Mouse (Mus musculus) forelimb bud, embryonic 11.5 days (tissue): ENCODE measurements around the gene Dolpp1.
"Not testable (repeated sequence)": the region's sequence is repeated elsewhere in the genome, so short reads cannot be mapped to it uniquely, and the experiment has no call there.

Experiments
- DNase-seq: peaks from one replicate; pipeline ENCODE4 v3.0.0-alpha.2; 2012; ENCODE audit warnings: low read depth, low spot score

Gene Dolpp1

GRCm38 (mm10) chr2:30409454-30410176, 17.6 kb downstream of the Dolpp1 start:
- DNase-seq, result no peak

- no peak for DNase-seq
These were observed 21.3 kb downstream of the Dolpp1 start for GRCm38 (mm10) chr2:30413038-30413973.

GRCm38 (mm10) chr2:30414101-30414500, 22.0 kb downstream of the Dolpp1 start:
- DNase-seq, result no peak

- no peak for DNase-seq
These were observed 22.6 kb downstream of the Dolpp1 start for GRCm38 (mm10) chr2:30414681-30415080.

GRCm38 (mm10) chr2:30415157-30415935, 23.3 kb downstream of the Dolpp1 start, which contains the start of gene Crat:
Gene Crat (minus strand): TSS chr2:30415813.
- DNase-seq, result peak; percentile 74

- DNase-seq, result peak; percentile 92
These were observed 24.0 kb downstream of the Dolpp1 start, which contains the start of gene Ptpa for GRCm38 (mm10) chr2:30415936-30416648. Gene Ptpa (plus strand): TSS chr2:30416039.

GRCm38 (mm10) chr2:30416649-30416965, 24.6 kb downstream of the Dolpp1 start:
- DNase-seq, result peak; percentile 20

GRCm38 (mm10) chr2:30417154-30417553, 25.1 kb downstream of the Dolpp1 start:
- not testable (repeated sequence) for DNase-seq

GRCm38 (mm10) chr2:30417595-30418165, 25.6 kb downstream of the Dolpp1 start:
- no peak for DNase-seq

- no peak for DNase-seq
These were observed 26.2 kb downstream of the Dolpp1 start for GRCm38 (mm10) chr2:30418259-30418658.

GRCm38 (mm10) chr2:30419112-30419511, 27.1 kb downstream of the Dolpp1 start:
- peak; percentile 30 for DNase-seq

GRCm38 (mm10) chr2:30421432-30421831, 29.4 kb downstream of the Dolpp1 start:
- no peak for DNase-seq

- DNase-seq, result no peak
These were observed 37.1 kb downstream of the Dolpp1 start for GRCm38 (mm10) chr2:30429156-30429555.

GRCm38 (mm10) chr2:30435326-30436155, 43.5 kb downstream of the Dolpp1 start:
- DNase-seq, result peak; percentile 84

- no peak for DNase-seq
These were observed 44.1 kb downstream of the Dolpp1 start for GRCm38 (mm10) chr2:30436156-30436545.

- DNase-seq, result no peak
These were observed 44.8 kb downstream of the Dolpp1 start for GRCm38 (mm10) chr2:30436809-30437208.

- DNase-seq, result no peak
These were observed 45.7 kb downstream of the Dolpp1 start for GRCm38 (mm10) chr2:30437791-30438190.

GRCm38 (mm10) chr2:30439631-30440030, 47.6 kb downstream of the Dolpp1 start:
- DNase-seq, result no peak

- no peak for DNase-seq
These were observed 48.2 kb downstream of the Dolpp1 start for GRCm38 (mm10) chr2:30440211-30440700.
